Mouse (Mus musculus): Measurements from ENCODE around the gene Hmgcl. TPM values are rescaled to one million over a fixed set of nuclear protein-coding genes. Genes with fewer than 3 reads are reported as not detected.
"Not testable (repeated sequence)": the region's sequence is repeated elsewhere in the genome, so short reads cannot be mapped to it uniquely, and the experiment has no call there.

Gene Hmgcl
- total RNA-seq, 2 experiments from 2014 or later = 72.7 to 86.8 TPM

DNA sequence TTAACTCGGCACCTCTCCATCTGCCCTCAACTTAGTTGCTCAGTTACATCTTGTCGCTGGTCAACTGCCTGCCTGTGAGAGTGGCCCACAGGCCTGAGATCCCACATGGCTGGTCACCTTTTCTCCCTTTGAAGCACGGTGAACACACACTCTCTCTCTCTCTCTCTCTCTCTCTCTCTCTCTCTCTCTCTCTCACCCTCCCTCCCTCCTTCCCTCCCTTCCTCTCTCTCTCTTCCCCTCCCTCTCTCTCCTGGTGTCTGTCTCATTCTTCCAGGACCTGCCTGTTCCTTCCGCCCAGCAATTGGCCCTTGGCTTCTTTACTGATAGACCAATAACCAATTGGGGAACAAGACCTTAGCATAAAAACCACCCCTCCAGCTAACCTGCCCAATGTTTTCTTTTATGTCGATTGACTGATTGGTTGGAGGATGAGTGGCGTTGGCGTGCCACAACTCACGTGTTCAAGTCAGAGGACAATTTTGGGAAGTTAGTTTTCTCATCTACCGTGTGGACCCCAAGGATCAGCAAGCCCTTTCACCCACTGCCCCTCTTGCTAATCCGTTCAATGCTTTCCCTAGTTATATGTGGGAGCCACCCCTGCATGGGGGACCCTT is 19.9 kb upstream of the Hmgcl start:
- intact Hi-C loops (cut with DNase I) = loop anchor here (10.0 kb wide), 1 partner anchor 222 kb away; no protein-coding TSS in a partner anchor
- no peak for DNase-seq

DNA sequence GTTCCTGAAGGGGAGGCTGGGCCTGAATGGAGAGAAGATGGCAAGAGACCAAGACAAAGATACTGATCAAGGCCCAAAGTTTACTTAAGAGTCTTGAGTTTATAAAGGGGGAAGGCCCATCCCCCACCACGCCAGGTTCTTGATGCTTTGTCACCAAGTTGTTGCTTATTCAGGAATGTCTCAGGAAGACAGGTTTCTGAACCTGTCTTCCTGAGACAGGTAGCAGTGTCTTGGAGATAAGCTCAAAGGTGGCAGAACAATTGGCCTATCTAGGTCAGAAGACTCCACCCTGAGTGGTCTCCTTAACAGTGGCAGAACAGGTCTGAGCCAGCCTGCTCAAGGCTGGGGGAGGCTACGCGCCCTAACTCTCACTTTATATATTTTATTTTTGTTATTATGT is 19.4 kb upstream of the Hmgcl start:
- intact Hi-C loops (cut with DNase I) = loop anchor here (10.0 kb wide), 1 partner anchor 222 kb away; no protein-coding TSS in a partner anchor
- DNase-seq = no peak

DNA sequence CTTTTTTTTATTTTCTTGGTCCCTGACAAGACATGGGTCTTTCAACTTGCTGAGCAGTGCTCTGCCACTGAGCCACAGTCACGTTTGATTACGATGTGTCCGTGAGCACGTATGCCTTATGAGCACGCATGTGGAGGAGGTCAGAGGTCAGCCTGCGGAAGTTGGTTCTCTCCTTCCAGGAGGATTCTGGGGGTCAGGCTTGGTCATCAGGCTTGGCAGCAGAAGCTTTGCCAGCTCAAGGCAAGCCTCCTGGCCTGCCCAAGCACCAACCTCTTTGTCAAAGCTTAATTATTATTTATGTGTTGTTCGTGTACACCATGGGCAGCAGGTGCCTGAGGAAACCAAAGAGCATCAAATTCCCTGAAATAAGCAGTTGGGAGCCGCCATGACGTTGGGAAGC is 17.9 kb upstream of the Hmgcl start:
- intact Hi-C loops (cut with DNase I) = loop anchor here (10.0 kb wide), 1 partner anchor 224 kb away; no protein-coding TSS in a partner anchor
- DNase-seq = no peak

DNA sequence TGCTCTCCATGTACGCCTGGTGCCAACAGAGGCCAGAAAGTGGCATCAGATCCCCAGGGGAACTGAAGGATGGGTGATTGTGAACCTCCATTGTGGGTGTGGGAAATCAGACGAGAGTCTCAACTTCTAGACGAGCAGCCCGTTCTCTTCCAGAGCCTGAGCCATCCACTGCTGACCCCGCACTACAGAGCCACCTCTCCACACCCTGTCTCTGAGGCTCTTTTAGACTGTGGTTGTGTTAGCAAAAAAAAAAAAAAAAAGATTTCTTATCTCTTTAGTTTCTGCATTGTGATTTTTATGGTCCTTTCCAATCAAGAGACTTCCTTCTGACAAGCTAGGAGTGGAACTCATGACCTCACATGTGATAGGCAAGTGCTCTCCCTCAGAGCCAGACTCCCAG is 16.8 kb upstream of the Hmgcl start:
- no peak for DNase-seq
- intact Hi-C loops (cut with DNase I) = loop anchor here (10.0 kb wide), 1 partner anchor 225 kb away; no protein-coding TSS in a partner anchor

DNA sequence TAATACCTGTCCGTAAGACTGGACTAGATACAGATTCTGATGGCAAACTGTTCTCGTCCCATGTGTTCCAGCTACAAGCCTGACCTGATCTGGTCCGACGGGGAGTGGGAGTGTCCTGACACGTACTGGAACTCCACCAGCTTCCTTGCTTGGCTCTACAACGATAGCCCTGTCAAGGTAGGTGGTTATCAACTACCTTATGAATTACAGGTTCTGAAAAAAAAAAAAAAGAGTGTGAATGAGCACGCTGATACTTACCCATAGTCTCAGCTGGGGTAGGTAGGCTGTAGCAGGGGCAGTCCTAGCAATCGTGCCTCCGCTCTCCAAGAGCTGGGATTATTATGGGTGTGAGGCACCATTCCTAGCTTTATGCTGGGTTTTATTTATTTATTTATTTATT is 16.4 kb upstream of the Hmgcl start:
- intact Hi-C loops (cut with DNase I) = loop anchor here (10.0 kb wide), 1 partner anchor 225 kb away; no protein-coding TSS in a partner anchor
- no peak for DNase-seq

DNA sequence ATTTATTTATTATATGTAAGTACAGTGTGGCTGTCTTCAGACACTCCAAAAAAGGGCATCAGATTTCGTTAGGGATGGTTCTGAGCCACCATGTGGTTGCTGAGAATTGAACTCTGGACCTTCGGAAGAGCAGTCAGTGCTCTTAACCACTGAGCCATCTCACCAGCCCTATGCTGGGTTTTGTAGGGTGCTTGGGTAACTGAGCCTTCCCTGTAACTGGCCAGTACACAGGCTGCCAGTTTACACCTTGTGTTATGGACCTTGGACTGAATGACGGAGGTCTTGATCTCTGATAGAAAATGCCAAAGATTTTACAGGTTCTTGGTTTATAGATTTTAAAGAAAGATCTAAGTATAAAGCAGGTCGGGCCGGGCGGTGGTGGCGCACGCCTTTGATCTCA is 16.0 kb upstream of the Hmgcl start:
- intact Hi-C loops (cut with DNase I) = no loop called here
- DNase-seq = no peak

DNA sequence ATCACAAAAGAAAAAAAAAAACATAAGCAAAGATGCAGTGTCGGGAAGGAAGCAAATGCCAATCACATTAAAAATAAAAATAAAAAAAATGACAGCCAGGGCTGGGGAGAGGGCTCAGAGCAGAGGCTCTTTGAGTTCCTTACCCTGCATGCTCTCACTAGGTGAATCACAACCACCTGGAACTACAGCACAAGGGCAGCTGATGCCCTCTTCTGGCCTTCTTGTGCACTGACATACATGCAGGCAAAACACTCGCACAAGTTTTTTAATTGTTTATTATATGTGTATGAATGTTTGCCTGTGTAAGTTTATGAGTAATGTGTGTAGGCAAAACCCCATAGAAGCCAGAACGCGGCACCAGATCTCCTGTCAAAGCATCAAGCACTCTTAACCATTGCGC is 14.4 kb upstream of the Hmgcl start:
- no peak for DNase-seq
- intact Hi-C loops (cut with DNase I) = loop anchor here (2.0 kb wide), 1 partner anchor 41 kb away; no protein-coding TSS in a partner anchor

DNA sequence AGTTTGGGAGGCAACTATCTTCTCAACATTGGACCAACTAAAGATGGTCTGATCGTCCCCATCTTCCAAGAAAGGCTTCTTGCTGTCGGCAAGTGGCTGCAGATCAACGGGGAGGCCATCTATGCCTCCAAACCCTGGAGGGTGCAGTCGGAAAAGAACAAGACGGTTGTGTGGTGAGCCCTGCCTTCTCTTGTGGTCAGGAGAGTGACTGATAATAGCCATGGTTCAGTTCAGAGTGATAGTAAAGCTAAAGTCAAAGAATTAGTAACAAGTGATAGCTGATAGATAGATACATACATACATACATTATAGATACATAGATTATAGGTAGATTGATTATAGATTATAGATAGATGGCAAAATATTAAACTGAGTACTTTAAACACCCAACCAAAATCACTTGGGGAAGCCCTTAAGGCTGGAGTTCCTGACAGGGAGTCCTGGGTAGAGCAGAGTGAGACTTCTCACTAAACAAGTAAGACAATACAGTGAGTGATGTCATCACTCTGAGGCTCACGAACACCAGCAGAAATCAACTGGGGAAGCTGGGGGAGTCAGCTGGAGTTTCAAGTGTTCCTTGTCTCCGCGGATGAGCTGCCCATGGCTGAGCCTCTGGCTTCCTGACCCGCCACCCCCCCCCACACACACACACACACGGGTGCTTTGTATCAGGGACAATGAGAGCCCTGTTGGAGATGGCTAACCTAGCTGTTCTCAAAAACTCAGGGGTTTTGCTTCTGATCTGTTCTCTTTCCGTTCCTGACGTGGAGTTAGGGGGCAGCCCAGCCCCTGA is 11.3 kb upstream of the Hmgcl start:
- intact Hi-C loops (cut with DNase I) = no loop called here
- DNase-seq = no peak

DNA sequence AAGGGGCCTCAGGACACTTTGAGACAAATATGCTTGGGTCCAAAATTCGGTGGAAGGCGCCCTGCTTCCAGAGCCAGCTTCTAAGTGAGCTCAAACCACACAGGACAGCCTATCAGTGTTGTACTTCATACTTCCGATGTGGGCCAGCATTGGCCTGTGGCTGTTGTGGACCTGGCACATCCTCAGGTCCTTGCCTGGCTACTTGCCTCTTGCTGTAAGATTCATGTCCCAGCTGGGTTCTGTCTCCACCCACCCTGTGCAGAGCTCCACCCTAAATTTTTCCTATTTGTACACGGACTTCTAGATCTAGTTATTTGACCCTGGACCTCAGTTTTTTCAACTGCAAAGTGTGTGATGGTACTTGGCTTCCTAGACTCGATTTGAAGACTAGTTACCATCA is 10.7 kb upstream of the Hmgcl start:
- intact Hi-C loops (cut with DNase I) = no loop called here
- peak; percentile 37 to 53 for DNase-seq

DNA sequence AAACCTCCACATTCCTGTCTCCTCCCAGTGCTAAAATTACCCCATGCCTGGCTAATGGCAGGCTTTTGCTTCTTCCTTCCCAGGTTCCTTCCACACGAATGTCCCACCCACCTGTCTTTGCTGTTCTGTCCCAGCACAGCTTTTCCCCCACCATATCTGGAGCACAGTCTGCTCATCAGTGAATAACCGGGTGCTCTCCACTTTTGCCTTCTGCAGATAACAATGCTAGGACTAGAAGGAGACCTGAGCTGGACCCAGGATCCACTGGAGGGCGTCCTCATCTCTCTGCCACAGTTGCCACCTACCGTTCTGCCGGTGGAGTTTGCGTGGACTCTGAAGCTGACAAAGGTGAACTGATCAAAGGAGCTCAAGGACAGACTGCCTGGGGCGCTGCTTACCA is 7.4 kb upstream of the Hmgcl start:
- no peak for DNase-seq
- intact Hi-C loops (cut with DNase I) = no loop called here

DNA sequence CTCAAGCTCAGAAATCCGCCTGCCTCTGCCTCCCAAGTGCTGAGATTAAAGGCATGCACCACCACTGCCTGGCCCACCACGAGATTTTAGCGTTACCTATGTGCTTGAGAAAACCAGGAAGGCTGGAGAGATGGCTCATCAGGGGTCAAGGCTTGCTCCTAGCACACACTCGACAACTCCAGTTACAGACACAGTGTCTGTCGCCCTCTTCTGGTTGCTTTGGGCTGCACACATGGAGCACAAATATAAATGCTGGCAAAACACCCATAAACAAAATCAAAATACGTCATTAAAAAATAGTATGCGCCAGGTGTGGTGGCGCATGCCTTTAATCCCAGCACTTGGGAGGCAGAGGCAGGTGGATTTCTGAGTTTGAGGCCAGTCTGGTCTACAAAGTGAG is 5.2 kb upstream of the Hmgcl start:
- DNase-seq; intact Hi-C loops (cut with DNase I): not testable (repeated sequence)

DNA sequence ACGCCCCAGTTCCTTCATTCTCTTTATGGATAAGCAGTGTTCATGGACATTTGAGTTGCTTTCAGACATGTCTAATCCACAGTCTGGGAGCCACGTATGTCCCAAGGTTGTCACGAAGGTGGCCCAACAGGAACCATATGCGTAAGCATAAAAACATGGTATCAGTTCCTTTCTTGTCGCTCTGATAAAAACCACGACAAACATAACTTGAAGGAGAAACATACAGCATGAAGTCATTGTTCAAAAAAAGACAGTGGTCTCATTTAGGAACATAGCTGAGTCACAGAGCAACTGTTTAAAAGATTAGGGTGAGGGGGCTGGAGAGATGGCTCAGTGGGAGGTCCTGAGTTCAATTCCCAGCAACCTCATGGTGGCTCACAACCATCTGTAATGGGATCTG is 4.1 kb upstream of the Hmgcl start:
- intact Hi-C loops (cut with DNase I) = loop anchor here (2.0 kb wide), 1 partner anchor 21 kb away; the partner anchor contains the start of gene Fuca1

DNA sequence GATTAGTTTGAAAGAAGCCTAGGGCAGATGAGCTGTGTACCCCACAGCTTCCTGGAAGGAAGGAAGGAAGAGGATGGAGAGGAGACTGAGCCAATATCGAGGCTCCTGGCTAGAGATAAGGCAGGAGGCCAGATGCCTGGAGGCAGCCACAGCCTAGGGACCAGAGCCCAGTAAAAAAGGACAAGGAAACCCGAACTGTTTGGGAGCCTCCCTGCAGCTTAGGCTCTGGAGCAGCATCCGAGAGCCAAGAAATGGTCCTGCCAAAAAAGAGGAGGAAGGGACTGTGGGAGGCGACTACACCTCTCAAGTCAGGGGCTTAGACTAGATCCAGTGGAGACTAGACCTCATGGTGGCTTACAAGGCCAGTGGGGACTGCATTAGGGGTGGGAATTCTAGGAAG is 2.9 kb upstream of the Hmgcl start:
- intact Hi-C loops (cut with DNase I) = loop anchor here (2.0 kb wide), 1 partner anchor 23 kb away; the partner anchor contains the start of gene Fuca1
- peak; percentile 39 to 43 for DNase-seq

More for the DNA sequence above, 4.1 kb upstream of the Hmgcl start:
- no peak for DNase-seq

DNA sequence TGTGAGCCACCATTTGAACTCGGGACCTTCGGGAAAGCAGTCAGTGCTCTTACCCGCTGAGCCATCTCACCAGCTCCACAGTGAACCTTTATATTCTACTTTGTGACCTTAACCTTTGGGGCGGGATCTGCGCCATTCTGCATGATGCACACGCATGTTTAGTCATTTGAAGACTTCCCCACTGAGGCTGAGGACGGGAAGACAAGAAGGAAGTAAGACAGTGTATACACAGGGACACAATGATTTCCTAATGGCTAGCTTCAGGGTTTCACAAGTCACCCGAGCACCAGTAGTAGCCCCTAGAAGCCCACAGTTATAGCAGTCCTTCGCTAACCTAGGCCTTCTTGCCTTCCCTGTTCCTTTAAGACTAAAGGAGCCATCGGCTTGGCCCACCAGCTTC is 542 bp upstream of the Hmgcl start:
- no peak for DNase-seq
- intact Hi-C loops (cut with DNase I) = no loop called here

DNA sequence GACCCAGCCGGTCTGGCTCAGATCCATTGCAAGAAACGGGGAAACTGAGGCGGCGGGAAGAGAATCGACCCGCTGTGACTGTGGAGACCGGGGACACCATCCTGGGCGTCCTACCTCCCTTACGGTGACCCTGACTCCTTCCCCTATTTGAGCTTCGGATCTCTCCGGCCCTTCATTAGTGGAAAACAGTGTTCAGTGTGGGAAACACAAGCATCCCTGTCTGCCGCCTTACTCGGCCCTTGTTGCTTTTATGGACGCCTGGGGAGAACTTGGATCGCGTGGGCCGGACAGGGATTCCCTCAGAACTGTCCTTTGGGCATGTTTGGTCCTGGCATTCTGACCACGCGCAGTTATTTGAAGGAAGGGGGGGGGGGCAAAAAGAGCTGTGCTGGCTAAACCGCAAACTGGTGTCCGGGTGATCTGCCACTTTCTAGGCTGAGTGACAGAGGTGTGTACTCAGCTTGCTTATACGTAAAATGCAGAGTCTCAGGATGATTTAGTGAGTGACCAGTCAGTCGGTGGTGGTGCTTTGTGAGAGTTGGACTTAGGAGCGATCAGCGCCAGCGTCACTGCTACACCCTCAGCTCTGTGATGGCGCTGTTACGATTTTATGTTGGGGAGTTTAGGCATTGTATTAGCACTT is 532 bp downstream of the Hmgcl start:
- DNase-seq = peak in 1 of 2 experiments; percentile 33
- intact Hi-C loops (cut with DNase I) = no loop called here

DNA sequence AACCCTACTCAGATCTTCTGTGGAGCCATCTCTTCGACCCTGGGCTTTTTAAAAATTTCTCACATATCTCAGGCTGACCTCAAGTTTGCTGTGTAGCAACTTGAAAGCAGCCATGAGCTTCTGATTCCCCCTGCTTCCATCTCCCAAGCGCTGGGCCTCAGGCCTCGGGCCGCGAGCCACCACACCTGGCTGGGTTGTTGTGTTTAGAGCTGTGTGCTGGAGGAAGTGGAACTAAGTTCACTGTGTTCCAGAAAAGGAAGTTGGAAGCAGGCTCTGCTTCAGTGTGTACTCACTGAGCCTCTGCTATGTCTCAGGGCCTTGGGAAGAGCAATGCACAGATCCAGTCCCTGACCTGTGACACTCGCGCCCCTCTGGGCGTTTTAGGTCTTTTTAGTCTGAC is 1.9 kb downstream of the Hmgcl start:
- no peak for DNase-seq
- intact Hi-C loops (cut with DNase I) = no loop called here

DNA sequence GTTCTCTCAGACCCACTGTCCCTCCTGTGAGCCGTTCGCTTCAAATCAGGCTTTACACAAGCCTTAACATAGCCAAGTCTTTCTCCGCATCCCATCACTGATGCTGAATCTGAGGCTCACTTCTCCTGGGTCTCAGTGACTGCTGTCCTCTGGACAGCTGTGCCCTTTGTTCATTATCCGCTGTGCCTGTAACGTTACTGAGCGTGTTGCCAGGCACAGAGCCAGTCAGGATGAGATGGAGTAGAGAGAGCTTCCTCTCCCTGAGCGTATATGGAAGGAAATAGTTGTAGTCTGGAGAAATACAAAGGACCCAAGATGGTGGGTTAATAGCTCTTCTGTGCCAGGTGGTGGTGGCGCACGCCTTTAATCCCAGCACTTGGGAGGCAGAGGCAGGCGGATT is 3.2 kb downstream of the Hmgcl start:
- peak in 1 of 2 experiments; percentile 36 for DNase-seq
- intact Hi-C loops (cut with DNase I) = no loop called here

DNA sequence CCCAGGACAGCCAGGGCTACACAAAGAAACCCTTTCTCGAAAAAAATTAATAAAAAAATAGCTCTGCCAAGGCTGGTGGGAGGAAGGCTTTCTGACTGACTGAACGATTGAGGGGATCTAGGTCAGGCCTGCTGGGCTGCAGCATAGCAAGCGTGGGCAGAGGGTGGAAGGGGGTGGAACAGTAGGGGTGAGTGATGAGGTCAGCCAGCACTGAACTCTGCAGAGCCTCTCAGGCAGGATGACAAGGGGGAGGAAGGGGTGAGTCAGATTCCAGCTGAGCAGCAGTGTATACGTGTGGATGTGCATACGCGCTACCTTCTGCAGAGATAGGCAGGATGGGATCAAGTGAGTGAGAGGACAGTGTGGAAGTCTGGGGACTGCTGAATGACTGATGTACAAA is 3.7 kb downstream of the Hmgcl start:
- no peak for DNase-seq
- intact Hi-C loops (cut with DNase I) = no loop called here

DNA sequence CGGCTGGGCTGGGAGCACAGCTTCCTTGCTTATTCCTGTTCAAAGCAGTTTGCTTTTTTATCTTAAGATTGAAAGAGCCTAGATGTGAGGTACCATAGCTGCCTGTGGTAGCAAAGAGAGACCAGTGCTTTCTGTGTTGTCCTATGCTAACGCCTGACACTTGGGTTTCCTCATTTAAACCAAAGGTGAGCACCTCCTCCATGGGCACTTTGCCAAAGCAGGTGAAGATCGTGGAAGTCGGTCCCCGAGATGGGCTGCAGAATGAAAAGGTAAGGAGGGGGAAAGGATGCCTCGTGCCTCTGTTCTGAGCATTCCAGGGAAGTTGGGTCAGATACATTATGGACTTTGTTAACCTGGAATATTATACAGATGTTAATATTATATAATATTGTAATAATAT is 4.1 kb downstream of the Hmgcl start:
- DNase-seq = no peak
- intact Hi-C loops (cut with DNase I) = no loop called here

DNA sequence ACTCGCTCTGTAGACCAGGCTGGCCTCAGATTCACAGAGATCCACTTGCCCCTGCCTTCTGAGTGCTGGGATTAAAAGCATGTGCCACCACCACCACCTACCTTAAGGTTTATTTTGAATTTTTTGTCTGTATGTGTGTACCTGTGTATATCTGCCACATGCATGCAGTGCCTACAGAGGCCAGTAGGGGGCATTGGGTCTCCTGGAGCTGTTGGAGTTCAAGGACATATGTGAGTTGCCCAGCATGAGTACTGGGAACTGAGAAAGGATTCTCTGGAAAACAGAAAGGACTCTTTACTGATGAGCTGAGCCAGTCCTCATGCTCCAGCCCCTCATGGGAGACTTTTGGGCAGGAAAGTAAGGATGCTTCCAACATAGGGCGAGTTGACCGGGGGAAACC is 5.3 kb downstream of the Hmgcl start:
- no peak for DNase-seq
- intact Hi-C loops (cut with DNase I) = no loop called here

DNA sequence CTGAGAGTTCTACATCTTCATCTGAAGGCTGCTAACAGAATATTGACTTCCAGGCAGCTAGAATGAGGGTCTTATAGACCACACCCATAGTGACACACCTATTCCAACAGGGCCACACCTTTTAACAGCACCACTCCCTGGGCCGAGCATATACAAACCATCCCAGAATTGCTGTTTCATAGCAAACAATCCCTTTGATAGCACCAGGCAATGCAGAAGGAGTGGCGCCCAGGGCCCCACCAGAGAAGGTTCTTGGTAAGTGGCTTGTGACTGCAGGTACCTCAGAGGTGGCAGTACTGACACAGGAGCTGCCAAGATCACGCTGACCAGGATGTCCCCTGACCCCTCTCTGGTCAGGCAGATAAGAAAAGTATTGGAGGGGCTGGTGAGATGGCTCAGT is 6.9 kb downstream of the Hmgcl start:
- DNase-seq = no peak
- intact Hi-C loops (cut with DNase I) = no loop called here
